Mouse (Mus musculus): Measurements from ENCODE around the gene Snorc. TPM values are rescaled to one million over a fixed set of nuclear protein-coding genes. Genes with fewer than 3 reads are reported as not detected.

Gene Snorc
- total and polyA plus RNA-seq, 3 experiments = not detected

- no peak for TF ChIP-seq GATA1 (IDR thresholded peaks at IDR 0.05; ENCODE audit: borderline replicate concordance, low read length)
- no peak for TF ChIP-seq GATA2 (IDR thresholded peaks at IDR 0.05; ENCODE audit: borderline replicate concordance, low read depth, low read length)
- no peak for TF ChIP-seq TAL1 (conservative IDR thresholded peaks at IDR 0.05; ENCODE audit: low read depth, low read length)
- TF ChIP-seq POLR2AphosphoS5 (IDR thresholded peaks at IDR 0.05; ENCODE audit: insufficient replicate concordance, low read depth, low read length) = no peak
- TF ChIP-seq CTCF (IDR thresholded peaks at IDR 0.05; ENCODE audit: low read depth, low read length) = no peak
- H3K27me3 ChIP-seq (ENCODE audit: insufficient read depth, low read length) = peaks cover 63% of the 10 kb centered on the region
- no peak for ATAC-seq (ENCODE audit: extremely low read depth, insufficient number of reproducible peaks, low FRiP score, poor library complexity, severe bottlenecking)
Measured at GRCm38 (mm10) chr1:87475076-87475895, 5.2 kb downstream of the Snorc start.

GRCm38 (mm10) chr1:87482546-87482945, 12.5 kb downstream of the Snorc start:
- H3K9me3 ChIP-seq (replicated peaks) = no peaks in the 10 kb centered on the region
- H3K4me3 ChIP-seq (ENCODE audit: low read depth, low read length) = no peak overlapping the region
- ATAC-seq (ENCODE audit: extremely low read depth, insufficient number of reproducible peaks, low FRiP score, poor library complexity, severe bottlenecking) = no peak
- no peaks in the 10 kb centered on the region for H3K4me1 ChIP-seq (ENCODE audit: insufficient read depth, low read depth, low read length)
- H3K36me3 ChIP-seq (replicated peaks) = no peaks in the 10 kb centered on the region
- DNase-seq (ENCODE audit: low spot score) = no peak
- no peak for TF ChIP-seq CTCF (IDR thresholded peaks at IDR 0.05; ENCODE audit: low read depth, low read length)
- TF ChIP-seq POLR2AphosphoS5 (IDR thresholded peaks at IDR 0.05; ENCODE audit: insufficient replicate concordance, low read depth, low read length) = no peak
- TF ChIP-seq GATA1 (IDR thresholded peaks at IDR 0.05; ENCODE audit: borderline replicate concordance, low read length) = no peak
- TF ChIP-seq TAL1 (conservative IDR thresholded peaks at IDR 0.05; ENCODE audit: low read depth, low read length) = no peak
- no peak for TF ChIP-seq GATA2 (IDR thresholded peaks at IDR 0.05; ENCODE audit: borderline replicate concordance, low read depth, low read length)
- peaks cover 40% of the 10 kb centered on the region for H3K27me3 ChIP-seq (ENCODE audit: insufficient read depth, low read length)

More at GRCm38 (mm10) chr1:87475076-87475895, 5.2 kb downstream of the Snorc start:
- Histone ChIP-seq H3K4me3 (ENCODE audit: low read depth, low read length) (0 out of 2 replicates have a peak overlapping the region, but pooled peaks have one; percentile 20), H3K36me3 (replicated peaks) (no peaks in the 10 kb centered on the region), H3K4me1 (ENCODE audit: insufficient read depth, low read depth, low read length) (no peaks in the 10 kb centered on the region), H3K9me3 (replicated peaks) (no peaks in the 10 kb centered on the region)
- no peak for DNase-seq (ENCODE audit: low spot score)

GRCm38 (mm10) chr1:87486386-87486785, 16.3 kb downstream of the Snorc start:
- Histone ChIP-seq H3K36me3 (replicated peaks) (no peaks in the 10 kb centered on the region), H3K9me3 (replicated peaks) (no peaks in the 10 kb centered on the region), H3K27me3 (ENCODE audit: insufficient read depth, low read length) (peaks cover 36% of the 10 kb centered on the region), H3K4me3 (ENCODE audit: low read depth, low read length) (no peak overlapping the region), H3K4me1 (ENCODE audit: insufficient read depth, low read depth, low read length) (no peaks in the 10 kb centered on the region)
- TF ChIP-seq CTCF (IDR thresholded peaks at IDR 0.05; ENCODE audit: low read depth, low read length) (no peak), GATA2 (IDR thresholded peaks at IDR 0.05; ENCODE audit: borderline replicate concordance, low read depth, low read length) (no peak), TAL1 (conservative IDR thresholded peaks at IDR 0.05; ENCODE audit: low read depth, low read length) (no peak), POLR2AphosphoS5 (IDR thresholded peaks at IDR 0.05; ENCODE audit: insufficient replicate concordance, low read depth, low read length) (no peak), GATA1 (IDR thresholded peaks at IDR 0.05; ENCODE audit: borderline replicate concordance, low read length) (no peak)
- ATAC-seq (ENCODE audit: extremely low read depth, insufficient number of reproducible peaks, low FRiP score, poor library complexity, severe bottlenecking) (no peak), DNase-seq (ENCODE audit: low spot score) (no peak)

GRCm38 (mm10) chr1:87492285-87492684, 22.2 kb downstream of the Snorc start:
- Histone ChIP-seq H3K27me3 (ENCODE audit: insufficient read depth, low read length) (peaks cover 43% of the 10 kb centered on the region), H3K4me3 (ENCODE audit: low read depth, low read length) (no peak overlapping the region), H3K36me3 (replicated peaks) (no peaks in the 10 kb centered on the region), H3K9me3 (replicated peaks) (no peaks in the 10 kb centered on the region), H3K4me1 (ENCODE audit: insufficient read depth, low read depth, low read length) (no peaks in the 10 kb centered on the region)
- DNase-seq (ENCODE audit: low spot score) = no peak
- no peak for TF ChIP-seq TAL1 (conservative IDR thresholded peaks at IDR 0.05; ENCODE audit: low read depth, low read length)
- TF ChIP-seq CTCF (IDR thresholded peaks at IDR 0.05; ENCODE audit: low read depth, low read length) = no peak
- no peak for TF ChIP-seq GATA1 (IDR thresholded peaks at IDR 0.05; ENCODE audit: borderline replicate concordance, low read length)
- no peak for TF ChIP-seq POLR2AphosphoS5 (IDR thresholded peaks at IDR 0.05; ENCODE audit: insufficient replicate concordance, low read depth, low read length)
- no peak for TF ChIP-seq GATA2 (IDR thresholded peaks at IDR 0.05; ENCODE audit: borderline replicate concordance, low read depth, low read length)
- ATAC-seq (ENCODE audit: extremely low read depth, insufficient number of reproducible peaks, low FRiP score, poor library complexity, severe bottlenecking) = no peak

- no peaks in the 10 kb centered on the region for H3K4me1 ChIP-seq (ENCODE audit: insufficient read depth, low read depth, low read length)
- H3K4me3 ChIP-seq (ENCODE audit: low read depth, low read length) = no peak overlapping the region
- DNase-seq (ENCODE audit: low spot score) (no peak), ATAC-seq (ENCODE audit: extremely low read depth, insufficient number of reproducible peaks, low FRiP score, poor library complexity, severe bottlenecking) (no peak)
- H3K36me3 ChIP-seq (replicated peaks) = no peaks in the 10 kb centered on the region
- H3K9me3 ChIP-seq (replicated peaks) = no peaks in the 10 kb centered on the region
- peaks cover 39% of the 10 kb centered on the region for H3K27me3 ChIP-seq (ENCODE audit: insufficient read depth, low read length)
- no peak for TF ChIP-seq POLR2AphosphoS5 (IDR thresholded peaks at IDR 0.05; ENCODE audit: insufficient replicate concordance, low read depth, low read length)
- TF ChIP-seq GATA1 (IDR thresholded peaks at IDR 0.05; ENCODE audit: borderline replicate concordance, low read length) = no peak
- no peak for TF ChIP-seq GATA2 (IDR thresholded peaks at IDR 0.05; ENCODE audit: borderline replicate concordance, low read depth, low read length)
- no peak for TF ChIP-seq CTCF (IDR thresholded peaks at IDR 0.05; ENCODE audit: low read depth, low read length)
- TF ChIP-seq TAL1 (conservative IDR thresholded peaks at IDR 0.05; ENCODE audit: low read depth, low read length) = no peak
Measured at GRCm38 (mm10) chr1:87493542-87493941, 23.5 kb downstream of the Snorc start.

- DNase-seq (ENCODE audit: low spot score) = no peak
- Histone ChIP-seq H3K4me3 (ENCODE audit: low read depth, low read length) (no peak overlapping the region), H3K4me1 (ENCODE audit: insufficient read depth, low read depth, low read length) (no peaks in the 10 kb centered on the region), H3K27me3 (ENCODE audit: insufficient read depth, low read length) (peaks cover 30% of the 10 kb centered on the region; the same call in 1 of the 2 replicates), H3K9me3 (replicated peaks) (peaks cover 9% of the 10 kb centered on the region), H3K36me3 (replicated peaks) (no peaks in the 10 kb centered on the region)
- ATAC-seq (ENCODE audit: extremely low read depth, insufficient number of reproducible peaks, low FRiP score, poor library complexity, severe bottlenecking) = no peak
- TF ChIP-seq GATA1 (IDR thresholded peaks at IDR 0.05; ENCODE audit: borderline replicate concordance, low read length) (no peak), CTCF (IDR thresholded peaks at IDR 0.05; ENCODE audit: low read depth, low read length) (no peak), POLR2AphosphoS5 (IDR thresholded peaks at IDR 0.05; ENCODE audit: insufficient replicate concordance, low read depth, low read length) (no peak), TAL1 (conservative IDR thresholded peaks at IDR 0.05; ENCODE audit: low read depth, low read length) (no peak), GATA2 (IDR thresholded peaks at IDR 0.05; ENCODE audit: borderline replicate concordance, low read depth, low read length) (no peak)
Measured at GRCm38 (mm10) chr1:87505524-87505923, 35.5 kb downstream of the Snorc start.
